Mouse (Mus musculus): ENCODE measurements around the gene Gm28230. TPM values are rescaled to one million over a fixed set of nuclear protein-coding genes. Genes with fewer than 3 reads are reported as not detected.
A peak's percentile ranks its signal among the peaks of the same experiment; 100 is the strongest.

The Gm28230 gene
- polyA plus RNA-seq, 1 experiment from 2014 or later: 0.05 TPM

DNA sequence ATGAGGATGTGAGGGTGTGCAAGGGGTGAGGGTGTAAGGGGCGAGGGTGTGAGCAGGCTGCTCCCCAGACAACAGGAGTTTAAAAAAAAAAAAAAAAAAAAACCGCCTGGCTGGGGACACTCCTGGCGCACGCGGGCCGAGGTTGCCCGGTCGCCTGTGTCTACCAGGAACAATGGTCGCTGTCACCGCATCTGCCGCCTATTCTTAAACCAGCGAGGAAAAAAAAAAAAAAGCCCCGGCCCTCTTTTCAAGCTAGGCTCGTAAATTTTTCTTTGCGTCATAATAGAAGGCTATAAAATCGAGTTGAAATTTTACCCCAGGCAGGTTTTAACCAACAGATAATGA is 6.8 kb downstream of the Gm28230 start:
- Histone ChIP-seq H3K36me3 (no peaks in the 10 kb centered on the region), H3K4me3 (no peak overlapping the region), H3K4me1 (peaks cover 12% of the 10 kb centered on the region; the same call in 1 of the 2 replicates), H3K4me2 (no peak overlapping the region), H3K27me3 (peaks cover 99% of the 10 kb centered on the region), H3K9me3 (no peaks in the 10 kb centered on the region), H3K27ac (no peak overlapping the region), H3K9ac (no peak overlapping the region)
- no peak for ATAC-seq (ENCODE audit: borderline replicate concordance, extremely low read depth, low FRiP score, low TSS enrichment)
- 4% methylated on average over 14 of the region's 16 CpGs for WGBS

DNA sequence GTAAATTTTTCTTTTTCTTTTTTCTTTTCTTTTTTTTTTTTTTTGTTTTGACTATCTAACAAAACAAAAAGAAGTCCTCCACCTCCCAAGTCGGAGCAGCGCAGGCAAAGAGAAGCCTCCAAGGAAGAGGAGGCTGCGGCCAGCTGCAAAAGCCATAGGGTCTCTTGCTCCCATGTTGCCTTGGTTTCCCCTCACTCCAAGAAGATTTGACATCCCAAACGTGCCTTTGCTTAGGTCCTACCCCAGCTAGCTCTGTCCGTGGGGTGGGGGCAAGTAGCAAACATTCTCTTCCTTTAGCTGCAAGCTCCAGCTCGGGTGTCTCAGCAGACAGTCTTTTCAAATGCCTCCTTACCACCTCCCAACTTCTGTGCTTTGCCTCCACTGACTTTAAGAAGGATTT is 7.2 kb downstream of the Gm28230 start:
- no peaks in the 10 kb centered on the region for H3K36me3 ChIP-seq
- WGBS: 4% methylated on average over 6 of the region's 6 CpGs
- H3K27ac ChIP-seq: no peak overlapping the region
- no peaks in the 10 kb centered on the region for H3K9me3 ChIP-seq
- H3K4me2 ChIP-seq: no peak overlapping the region
- H3K27me3 ChIP-seq: peaks cover 99% of the 10 kb centered on the region
- no peak overlapping the region for H3K4me3 ChIP-seq
- ATAC-seq (ENCODE audit: borderline replicate concordance, extremely low read depth, low FRiP score, low TSS enrichment): no peak
- peaks cover 12% of the 10 kb centered on the region; the same call in 1 of the 2 replicates for H3K4me1 ChIP-seq
- no peak overlapping the region for H3K9ac ChIP-seq

DNA sequence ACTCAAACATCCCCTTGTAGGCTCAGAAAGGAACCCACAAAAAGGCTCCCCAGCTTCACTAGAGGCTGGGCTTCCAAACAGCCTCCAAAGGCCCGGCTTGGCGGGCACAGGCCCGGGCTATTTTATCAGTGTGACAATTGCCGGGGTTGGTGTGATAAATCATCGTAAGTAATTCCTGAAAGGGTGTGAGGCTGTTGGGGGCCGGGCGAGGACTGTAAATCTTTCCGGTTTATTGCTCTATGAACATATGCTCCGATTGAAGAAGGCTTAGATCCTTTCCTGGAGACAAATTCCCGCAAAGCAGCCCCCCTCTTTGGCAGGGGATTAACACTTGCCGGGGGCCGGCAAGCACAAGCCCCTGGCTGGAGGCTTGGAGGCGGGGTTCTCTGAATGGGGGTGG is 7.9 kb downstream of the Gm28230 start:
- Histone ChIP-seq H3K4me2 (no peak overlapping the region), H3K9me3 (no peaks in the 10 kb centered on the region), H3K4me1 (peaks cover 12% of the 10 kb centered on the region; the same call in 1 of the 2 replicates), H3K27me3 (peaks cover 99% of the 10 kb centered on the region), H3K36me3 (no peaks in the 10 kb centered on the region), H3K9ac (no peak overlapping the region), H3K4me3 (no peak overlapping the region), H3K27ac (no peak overlapping the region)
- ATAC-seq (ENCODE audit: borderline replicate concordance, extremely low read depth, low FRiP score, low TSS enrichment): no peak
- 3% methylated on average over 13 of the region's 13 CpGs for WGBS

DNA sequence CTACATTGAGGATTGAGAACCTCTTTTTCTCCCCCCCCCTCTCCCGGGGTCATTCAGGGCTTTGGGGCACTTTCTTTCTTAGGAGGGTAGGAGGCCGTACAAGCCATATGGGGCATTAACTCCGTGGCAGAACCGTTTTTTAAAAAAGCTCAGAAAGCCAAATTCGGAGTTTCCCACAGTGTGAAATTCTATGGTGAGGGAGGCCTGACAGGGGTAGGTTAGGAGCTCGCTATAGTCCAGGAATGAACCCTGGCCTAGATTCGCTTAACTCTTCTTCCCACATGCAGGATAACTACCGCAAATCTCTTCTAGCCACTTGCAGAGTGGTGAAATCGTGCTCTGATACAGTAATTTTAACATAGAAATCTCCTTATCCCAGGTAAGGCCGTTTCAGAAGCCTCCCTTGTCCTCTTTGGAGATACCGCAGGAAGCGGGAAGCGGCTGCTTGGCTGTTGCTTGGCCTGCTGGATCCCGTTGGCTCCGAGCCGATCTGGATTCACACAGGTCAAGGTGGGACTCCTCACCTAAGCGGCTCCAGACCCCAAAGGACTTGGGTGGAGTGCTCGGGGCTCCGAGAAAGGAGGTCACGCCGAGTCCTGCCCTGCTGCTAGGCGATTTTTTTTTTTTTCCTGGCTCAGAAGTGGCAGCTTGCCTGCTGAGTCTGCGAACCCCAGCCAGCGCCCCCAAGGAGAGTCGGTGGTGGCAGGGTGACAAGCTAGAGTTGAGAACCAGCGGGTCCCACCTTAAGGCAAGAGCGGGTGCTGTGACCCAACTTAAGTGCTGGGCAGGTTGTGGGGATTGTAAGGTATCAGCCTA is 8.7 kb downstream of the Gm28230 start:
- WGBS: 5% methylated on average over 27 of the region's 27 CpGs
- Histone ChIP-seq H3K4me3 (no peak overlapping the region), H3K4me1 (peaks cover 13% of the 10 kb centered on the region), H3K4me2 (no peak overlapping the region; the same call in 1 of the 2 replicates), H3K36me3 (no peaks in the 10 kb centered on the region), H3K9ac (no peak overlapping the region), H3K9me3 (no peaks in the 10 kb centered on the region), H3K27me3 (peaks cover 100% of the 10 kb centered on the region), H3K27ac (no peak overlapping the region)
- no peak for ATAC-seq (ENCODE audit: borderline replicate concordance, extremely low read depth, low FRiP score, low TSS enrichment)

DNA sequence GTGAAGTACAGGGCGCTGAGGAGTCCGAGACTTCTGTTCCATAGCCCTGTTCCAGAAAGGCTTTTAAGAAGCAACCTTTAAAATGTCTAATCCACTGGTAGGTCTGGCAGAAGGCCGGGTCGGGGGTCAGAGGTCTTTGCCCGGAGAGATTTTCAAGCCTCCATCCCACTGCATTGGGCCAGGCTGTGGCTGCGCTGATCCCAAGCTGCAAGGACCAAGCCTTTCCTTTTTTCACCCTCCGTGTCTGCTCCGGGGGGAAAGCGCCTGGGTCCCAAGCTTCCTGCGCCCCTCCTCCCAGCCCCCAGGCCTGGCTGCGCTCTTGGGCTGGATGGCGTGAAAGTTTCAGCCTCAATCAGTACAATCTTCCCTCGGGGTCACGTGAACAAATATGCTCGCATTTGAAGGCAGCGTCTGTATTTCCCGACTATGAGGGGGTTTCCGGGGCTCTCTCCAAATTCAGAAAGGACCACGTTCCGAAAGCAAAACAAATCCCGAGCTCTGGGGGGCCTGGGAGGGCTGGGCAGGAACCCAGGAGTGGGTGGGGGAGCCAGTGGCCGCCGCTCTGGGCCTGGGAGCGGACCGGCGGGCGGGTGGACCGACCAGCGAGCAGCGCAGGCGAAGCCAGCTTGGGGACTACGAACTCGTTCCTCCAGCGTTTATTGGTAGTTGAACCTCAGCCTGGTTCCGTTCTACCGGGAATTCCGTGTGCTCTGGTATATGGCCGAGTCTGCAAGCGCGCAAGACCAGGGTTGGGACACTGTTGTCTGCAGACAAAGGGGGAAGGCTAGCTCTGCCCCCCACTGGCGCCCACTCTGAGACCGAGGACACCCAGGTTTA is 9.5 kb downstream of the Gm28230 start:
- no peaks in the 10 kb centered on the region for H3K36me3 ChIP-seq
- peak overlapping the region; percentile 28 for H3K4me2 ChIP-seq
- peaks cover 100% of the 10 kb centered on the region for H3K27me3 ChIP-seq
- no peak overlapping the region for H3K27ac ChIP-seq
- peaks cover 17% of the 10 kb centered on the region for H3K4me1 ChIP-seq
- H3K9ac ChIP-seq: no peak overlapping the region
- peak overlapping the region; percentile 19 for H3K4me3 ChIP-seq
- under 1% methylated on average over 42 of the region's 42 CpGs for WGBS
- ATAC-seq (ENCODE audit: borderline replicate concordance, extremely low read depth, low FRiP score, low TSS enrichment): no peak
- H3K9me3 ChIP-seq: no peaks in the 10 kb centered on the region

DNA sequence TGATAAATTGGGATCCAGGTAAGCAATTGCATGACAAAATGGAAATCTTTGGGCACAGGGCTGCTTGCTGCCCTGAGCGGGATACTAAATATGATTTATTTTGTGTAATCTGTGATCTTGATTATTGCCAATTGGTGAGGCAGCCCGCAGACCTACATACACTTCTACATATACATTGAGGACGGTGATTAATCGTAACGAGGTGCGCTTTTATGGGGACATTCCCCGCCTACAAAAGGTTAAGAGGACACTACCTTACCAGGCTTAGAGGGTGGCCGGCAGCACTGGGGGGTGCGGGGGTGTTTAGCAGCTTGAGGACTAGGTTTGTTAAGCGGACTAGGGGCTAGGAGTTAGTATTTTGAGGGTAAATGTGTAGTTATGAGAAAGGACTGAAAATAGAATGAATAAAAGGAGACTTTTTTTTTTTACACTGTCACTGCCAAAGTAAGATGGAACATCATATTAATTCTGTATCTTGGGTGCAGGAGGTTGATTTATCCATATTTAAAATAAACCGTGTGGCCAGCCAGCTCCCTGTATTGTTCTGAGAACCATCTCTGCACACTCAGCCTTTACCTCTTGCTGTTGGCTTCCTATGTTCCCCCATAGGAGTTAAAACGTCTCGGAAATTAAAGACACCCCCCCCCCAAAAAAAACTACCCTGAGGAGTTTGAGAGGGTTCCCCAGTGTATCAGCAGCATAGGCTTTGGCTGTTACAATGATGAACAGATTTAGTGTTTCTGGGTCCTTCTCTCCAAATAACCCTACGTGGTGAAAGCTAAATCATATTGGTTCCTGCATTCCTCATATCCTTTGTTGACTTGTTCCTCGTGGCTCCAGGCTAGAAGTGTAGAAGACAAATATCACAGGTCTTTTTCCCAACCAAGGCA is 10.4 kb downstream of the Gm28230 start:
- H3K4me2 ChIP-seq: no peak overlapping the region
- H3K9ac ChIP-seq: no peak overlapping the region
- peaks cover 17% of the 10 kb centered on the region for H3K4me1 ChIP-seq
- peak overlapping the region; percentile 19; the same call in 1 of the 2 replicates for H3K4me3 ChIP-seq
- H3K9me3 ChIP-seq: no peaks in the 10 kb centered on the region
- peaks cover 99% of the 10 kb centered on the region for H3K27me3 ChIP-seq
- WGBS: 5% methylated on average over 15 of the region's 15 CpGs
- no peak for ATAC-seq (ENCODE audit: borderline replicate concordance, extremely low read depth, low FRiP score, low TSS enrichment)
- no peak overlapping the region for H3K27ac ChIP-seq
- H3K36me3 ChIP-seq: no peaks in the 10 kb centered on the region

DNA sequence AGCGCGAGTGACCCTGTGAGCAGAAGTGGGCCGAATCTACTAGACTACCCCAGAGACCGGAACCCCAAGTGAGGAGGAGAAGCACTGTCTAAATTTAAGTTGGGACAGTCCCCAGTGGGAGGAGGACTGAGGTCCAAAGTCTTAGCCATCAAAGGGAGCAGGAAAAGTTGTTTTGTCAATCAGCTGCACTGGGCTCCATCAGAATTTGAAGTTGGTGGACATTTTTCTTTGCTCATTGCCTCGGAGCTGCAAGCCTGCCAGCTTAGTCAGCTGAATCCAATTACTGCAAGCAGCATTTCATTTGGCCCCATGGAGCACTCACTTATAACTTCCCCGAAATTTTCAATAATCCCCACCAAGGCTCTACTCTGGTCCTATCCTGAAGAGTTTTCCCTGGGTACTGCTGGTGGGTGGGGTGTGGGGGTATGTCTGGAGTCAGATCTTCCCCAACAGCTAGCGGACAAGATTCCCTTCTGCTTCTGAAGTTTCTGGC is 11.1 kb downstream of the Gm28230 start:
- Histone ChIP-seq H3K4me1 (peaks cover 15% of the 10 kb centered on the region), H3K9ac (no peak overlapping the region), H3K4me3 (no peak overlapping the region), H3K27me3 (peaks cover 99% of the 10 kb centered on the region), H3K9me3 (no peaks in the 10 kb centered on the region), H3K36me3 (no peaks in the 10 kb centered on the region), H3K4me2 (no peak overlapping the region), H3K27ac (no peak overlapping the region)
- ATAC-seq (ENCODE audit: borderline replicate concordance, extremely low read depth, low FRiP score, low TSS enrichment): no peak
- WGBS: 5% methylated on average over 7 of the region's 7 CpGs

DNA sequence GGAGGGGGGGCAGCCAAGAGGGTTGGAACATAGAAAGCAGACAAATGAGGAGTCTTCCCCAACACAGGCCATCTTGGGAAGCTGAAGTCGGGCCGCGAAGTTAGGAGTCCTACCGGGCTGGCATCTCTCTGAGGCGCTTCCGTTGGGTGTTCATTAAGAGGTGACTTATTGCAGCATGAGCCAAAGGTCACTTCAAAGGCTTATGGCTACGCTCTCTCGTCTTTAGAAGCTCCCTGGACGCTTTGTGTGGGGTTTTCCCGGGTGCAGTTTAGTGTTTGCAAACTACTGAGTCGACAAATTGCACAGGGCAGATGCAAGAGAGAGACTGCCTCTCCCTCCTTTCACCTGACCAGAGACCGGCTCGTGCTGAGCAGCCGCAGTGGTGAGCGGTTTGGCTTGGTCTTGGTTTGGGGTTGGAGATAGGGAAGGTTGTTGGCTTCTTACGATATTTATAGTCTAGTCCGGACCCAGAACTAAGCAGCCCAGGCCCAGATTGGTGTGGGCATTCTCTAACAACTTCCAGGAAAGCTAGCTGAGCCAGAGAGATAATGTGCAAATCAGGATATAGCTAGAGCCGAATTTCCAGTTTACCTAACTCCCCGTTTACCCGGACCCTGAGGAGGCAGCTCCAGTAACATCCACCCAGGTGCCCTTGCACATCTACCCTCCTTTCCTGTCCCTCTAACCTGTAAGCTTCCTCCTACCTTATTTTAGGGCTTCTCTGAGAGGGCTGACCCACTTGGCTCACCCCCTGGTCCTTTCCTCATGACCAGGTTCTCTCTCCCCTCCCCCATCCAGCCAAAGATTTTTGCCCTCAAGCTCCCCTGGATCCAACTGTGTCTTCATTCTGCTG is 12.3 kb downstream of the Gm28230 start:
- H3K4me1 ChIP-seq: peaks cover 13% of the 10 kb centered on the region
- peaks cover 99% of the 10 kb centered on the region for H3K27me3 ChIP-seq

DNA sequence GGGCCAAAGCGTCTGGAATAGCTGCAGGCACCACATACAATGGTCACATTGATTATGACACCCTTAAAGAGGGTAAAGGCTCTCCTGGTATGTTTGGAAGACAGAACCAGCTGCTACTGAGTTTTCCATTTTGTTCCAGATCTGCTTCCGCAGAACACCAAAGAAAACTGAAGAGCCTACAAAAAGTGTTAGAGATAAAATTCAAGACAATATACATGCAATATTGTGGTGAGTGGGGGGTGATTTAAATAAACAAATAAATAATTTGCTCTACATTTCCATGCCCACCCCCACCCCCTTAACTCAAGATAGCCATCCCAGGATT is 12.9 kb downstream of the Gm28230 start:
- 11% methylated on average over 2 of the region's 2 CpGs for WGBS
- Histone ChIP-seq H3K9me3 (no peaks in the 10 kb centered on the region), H3K36me3 (no peaks in the 10 kb centered on the region), H3K4me1 (peaks cover 13% of the 10 kb centered on the region), H3K27me3 (peaks cover 99% of the 10 kb centered on the region), H3K27ac (no peak overlapping the region), H3K4me2 (no peak overlapping the region), H3K9ac (no peak overlapping the region), H3K4me3 (no peak overlapping the region)
- no peak for ATAC-seq (ENCODE audit: borderline replicate concordance, extremely low read depth, low FRiP score, low TSS enrichment)

More for the DNA sequence above, 12.3 kb downstream of the Gm28230 start:
- no peaks in the 10 kb centered on the region for H3K9me3 ChIP-seq
- no peak overlapping the region for H3K4me3 ChIP-seq
- ATAC-seq (ENCODE audit: borderline replicate concordance, extremely low read depth, low FRiP score, low TSS enrichment): no peak
- H3K9ac ChIP-seq: no peak overlapping the region
- H3K4me2 ChIP-seq: no peak overlapping the region
- WGBS: 3% methylated on average over 20 of the region's 20 CpGs
- H3K27ac ChIP-seq: no peak overlapping the region
- no peaks in the 10 kb centered on the region for H3K36me3 ChIP-seq

DNA sequence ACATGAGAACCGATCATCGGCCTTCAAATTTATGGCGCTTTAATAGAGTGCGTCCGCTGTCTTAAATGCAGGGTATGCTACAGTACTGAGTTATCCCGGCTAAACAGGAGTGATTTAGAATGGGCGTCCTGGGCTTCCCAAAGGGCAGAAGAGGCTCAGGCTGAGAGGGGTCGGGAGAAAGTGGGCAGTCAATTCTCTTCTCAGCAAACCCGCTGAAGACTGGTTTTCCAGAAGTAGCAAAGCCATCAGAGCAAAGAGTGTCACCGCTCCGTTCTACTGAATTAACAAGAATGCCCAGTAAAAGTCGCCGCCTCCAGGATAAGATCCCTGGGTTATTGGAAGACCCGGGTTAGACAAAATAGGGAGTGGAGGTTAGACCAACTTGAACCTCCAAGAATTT is 13.3 kb downstream of the Gm28230 start:
- H3K4me3 ChIP-seq: no peak overlapping the region
- H3K4me2 ChIP-seq: no peak overlapping the region
- no peak for ATAC-seq (ENCODE audit: borderline replicate concordance, extremely low read depth, low FRiP score, low TSS enrichment)
- H3K27ac ChIP-seq: no peak overlapping the region
- H3K27me3 ChIP-seq: peaks cover 99% of the 10 kb centered on the region
- H3K9me3 ChIP-seq: no peaks in the 10 kb centered on the region
- peaks cover 13% of the 10 kb centered on the region for H3K4me1 ChIP-seq
- H3K36me3 ChIP-seq: no peaks in the 10 kb centered on the region
- no peak overlapping the region for H3K9ac ChIP-seq
- 5% methylated on average over 14 of the region's 14 CpGs for WGBS
